Mouse (Mus musculus) MEL (cell line): ENCODE data around the gene Necab3.

ENCODE experiments used
- CTCF ChIP-seq, 3 experiments: IDR thresholded peaks in 2 of 3; conservative IDR thresholded peaks in 1 of 3; 2 replicates each; pipeline ENCODE4 v1.5.1; 2011 to 2012; ENCODE audit warnings: low read length in 3 of 3, low read depth in 2 of 3, mild to moderate bottlenecking in 2 of 3, improper control_type of control experiment in 1 of 3, inconsistent platforms in 1 of 3, mixed read lengths in 1 of 3, moderate library complexity in 1 of 3; ENCODE audit not compliant: control insufficient read depth in 1 of 3, insufficient read depth in 1 of 3, poor library complexity in 1 of 3, severe bottlenecking in 1 of 3
- GATA1 ChIP-seq: IDR thresholded peaks from 2 replicates; pipeline ENCODE4 v1.6.1; 2011; ENCODE audit warnings: low read depth, low read length, improper control_type of control experiment
- HCFC1 ChIP-seq: IDR thresholded peaks from 2 replicates; pipeline ENCODE4 v1.6.1; 2012; ENCODE audit warnings: low read depth, mild to moderate bottlenecking, inconsistent platforms, low read length, improper control_type of control experiment, moderate library complexity
- MAX ChIP-seq: IDR thresholded peaks from 2 replicates; pipeline ENCODE4 v1.6.1; 2011; ENCODE audit warnings: low read length, improper control_type of control experiment
- MAZ ChIP-seq: IDR thresholded peaks from 2 replicates; pipeline ENCODE4 v1.6.1; 2012; ENCODE audit warnings: low read depth, mild to moderate bottlenecking, inconsistent platforms, low read length, improper control_type of control experiment
- MEF2A ChIP-seq: IDR thresholded peaks from 2 replicates; pipeline ENCODE4 v1.6.1; 2014; ENCODE audit warnings: low read depth, mild to moderate bottlenecking, inconsistent platforms, low read length, improper control_type of control experiment; ENCODE audit not compliant: poor library complexity, insufficient replicate concordance, severe bottlenecking; ENCODE audit errors: extremely low read depth
- NELFE ChIP-seq: IDR thresholded peaks from 2 replicates; pipeline ENCODE4 v1.6.1; 2011; ENCODE audit warnings: low read depth, low read length, improper control_type of control experiment
- POLR2A ChIP-seq, 2 experiments: IDR thresholded peaks; 2 replicates each; pipeline ENCODE4 v1.6.1; 2011 to 2012; ENCODE audit warnings: low read length in 2 of 2, mild to moderate bottlenecking in 2 of 2, control low read depth in 1 of 2, improper control_type of control experiment in 1 of 2, low read depth in 1 of 2, moderate library complexity in 1 of 2; ENCODE audit not compliant: control insufficient read depth in 1 of 2, insufficient read depth in 1 of 2, poor library complexity in 1 of 2
- POLR2AphosphoS2 ChIP-seq: IDR thresholded peaks from 2 replicates; pipeline ENCODE4 v1.6.1; 2011; ENCODE audit warnings: low read length, improper control_type of control experiment
- POLR2AphosphoS5 ChIP-seq: IDR thresholded peaks from 2 replicates; pipeline ENCODE4 v1.6.1; 2012; ENCODE audit warnings: low read depth, borderline replicate concordance, mild to moderate bottlenecking, inconsistent platforms, low read length, moderate library complexity, mixed read lengths
- TAL1 ChIP-seq: IDR thresholded peaks from 2 replicates; pipeline ENCODE4 v1.6.1; 2012; ENCODE audit warnings: mild to moderate bottlenecking, inconsistent platforms, low read length, moderate library complexity, mixed read lengths
- TBP ChIP-seq: IDR thresholded peaks from 2 replicates; pipeline ENCODE4 v1.8.0; 2011; ENCODE audit warnings: low read depth, low read length, improper control_type of control experiment
- USF1 ChIP-seq: IDR thresholded peaks from 2 replicates; pipeline ENCODE4 v1.6.1; 2014; ENCODE audit warnings: low read depth, mild to moderate bottlenecking, inconsistent platforms, low read length, improper control_type of control experiment, moderate library complexity
- ZNF384 ChIP-seq: IDR thresholded peaks from 2 replicates; pipeline ENCODE4 v1.6.1; 2012; ENCODE audit warnings: low read depth, mild to moderate bottlenecking, inconsistent platforms, low read length, improper control_type of control experiment

DNA sequence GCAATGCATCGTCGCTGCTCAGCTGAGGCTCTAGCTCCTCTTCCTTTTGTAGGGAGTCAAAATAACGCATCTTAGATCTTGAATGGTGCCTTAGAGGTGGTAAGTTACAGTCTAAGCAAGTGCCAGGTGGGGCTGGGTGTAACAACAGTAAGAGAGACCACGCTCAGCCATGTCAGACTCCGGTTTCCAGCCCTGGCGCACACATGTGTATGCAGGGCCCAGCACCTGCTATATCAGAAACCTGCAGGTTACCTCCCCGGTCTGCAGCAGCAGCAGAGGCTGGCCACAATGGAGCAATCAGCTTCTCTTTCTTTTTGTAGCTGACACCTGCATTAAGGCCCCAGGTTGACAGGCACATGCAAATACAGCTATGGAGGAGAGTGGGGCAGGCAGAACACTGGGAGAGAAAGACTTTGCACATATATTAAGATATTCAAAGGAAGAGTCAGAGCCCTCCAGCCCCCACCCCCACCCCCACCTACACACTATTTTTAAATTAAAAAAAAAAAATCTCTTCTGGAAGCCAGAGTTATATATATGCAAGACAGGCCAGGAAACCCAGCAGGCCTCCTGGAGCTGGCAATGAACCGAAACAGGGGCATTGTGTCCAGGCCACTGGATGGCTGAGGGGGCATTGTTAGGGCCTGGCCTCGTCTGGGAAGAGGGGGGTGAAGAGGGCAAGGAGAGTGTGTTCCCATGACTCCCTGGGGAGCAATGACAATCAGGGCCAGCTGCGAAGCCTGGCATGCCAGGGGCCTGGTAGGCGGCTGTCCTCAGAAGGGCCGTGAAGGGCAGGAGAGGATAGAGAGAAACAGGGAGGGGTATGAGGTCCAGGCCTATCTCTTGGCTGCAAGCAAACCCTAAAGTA lies 18.4 kb upstream of the Necab3 start:
- TF ChIP-seq MEF2A (no peak), HCFC1 (no peak), USF1 (no peak), TAL1 (no peak), POLR2AphosphoS2 (no peak), CTCF (IDR thresholded peaks at IDR 0.05 in 2 of 3, conservative IDR thresholded peaks at IDR 0.05 in 1 of 3; ENCODE audit: control insufficient read depth in 1 of 3, insufficient read depth in 1 of 3, low read depth in 2 of 3, low read length in 3 of 3, poor library complexity in 1 of 3, severe bottlenecking in 1 of 3) (no peak), MAZ (no peak), GATA1 (no peak), TBP (no peak), MAX (no peak), NELFE (no peak), POLR2AphosphoS5 (no peak), ZNF384 (no peak), POLR2A (IDR thresholded peaks at IDR 0.05; ENCODE audit: control insufficient read depth in 1 of 2, insufficient read depth in 1 of 2, low read depth in 1 of 2, low read length in 2 of 2, poor library complexity in 1 of 2) (no peak)
